Mouse (Mus musculus) liver, adult (tissue): ENCODE results near the gene Lhpp.

ENCODE experiments used
- GATA4 ChIP-seq: IDR thresholded peaks from 2 replicates; pipeline ENCODE4 v1.6.1; 2014; ENCODE audit warnings: mild to moderate bottlenecking, low read length; ENCODE audit not compliant: insufficient replicate concordance

Lhpp gene

DNA sequence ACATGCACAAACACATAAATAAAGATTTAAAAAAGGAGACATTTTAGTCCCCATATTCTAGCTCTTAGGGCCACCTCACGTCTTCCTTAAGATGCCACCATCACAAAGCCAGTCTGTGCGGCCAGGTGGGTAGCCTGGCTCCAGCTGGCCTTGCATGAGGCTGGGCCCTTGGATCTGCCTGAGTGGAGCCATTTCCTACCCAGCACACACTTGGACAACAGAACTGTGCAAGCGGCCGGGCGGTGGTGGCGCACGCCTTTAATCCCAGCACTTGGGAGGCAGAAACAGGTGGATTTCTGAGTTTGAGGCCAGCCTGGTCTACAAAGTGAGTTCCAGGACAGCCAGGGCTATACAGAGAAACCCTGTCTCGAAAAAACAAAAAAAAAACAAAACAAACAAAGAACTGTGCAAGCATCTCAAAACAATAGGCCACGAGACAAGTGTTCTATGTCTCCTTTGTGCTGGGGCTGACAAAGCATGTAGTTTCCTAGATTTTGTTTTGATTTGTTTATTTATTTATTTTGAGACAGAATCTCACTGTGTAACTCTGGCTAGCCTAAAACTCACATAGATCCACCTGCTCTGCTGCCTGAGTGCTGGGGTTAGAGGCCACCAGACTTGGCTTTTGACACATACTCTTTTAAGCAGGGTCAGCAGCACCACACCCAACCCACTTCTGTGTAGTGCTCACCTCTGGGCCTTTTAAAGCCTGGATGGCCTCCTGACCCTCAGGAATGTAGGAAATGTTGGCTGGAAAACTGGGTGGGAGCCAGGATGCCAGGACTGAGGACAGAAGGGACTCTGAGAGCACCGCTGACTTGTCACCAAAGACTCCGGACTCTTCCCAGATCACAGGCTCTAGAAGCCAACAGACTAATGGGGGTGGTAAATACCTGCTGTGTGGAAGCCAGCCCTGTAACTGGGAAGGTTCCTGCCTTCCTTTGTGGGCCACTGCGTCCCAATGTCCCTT, 112.2 kb downstream of the Lhpp start:
- TF ChIP-seq GATA4: no peak

DNA sequence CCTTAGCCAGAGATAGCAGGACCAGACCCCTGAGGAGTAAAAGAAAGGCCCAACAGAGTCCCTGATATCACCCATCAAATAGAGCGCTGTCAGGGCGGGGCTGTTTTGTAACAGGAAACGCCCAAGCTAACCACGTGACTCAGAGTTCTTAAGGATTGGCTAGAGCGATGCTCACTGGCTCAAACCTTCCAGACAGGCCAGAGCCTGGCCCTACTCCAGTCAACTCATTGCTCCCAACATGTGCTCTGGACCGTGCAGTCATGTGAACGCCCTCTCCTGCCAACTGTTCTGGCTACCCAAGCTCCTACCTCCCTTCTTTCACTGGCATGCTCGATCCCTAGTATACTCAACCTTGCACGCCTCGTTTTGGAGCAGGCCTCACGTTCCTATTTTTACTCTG, 113.5 kb downstream of the Lhpp start:
- TF ChIP-seq GATA4: no peak

DNA sequence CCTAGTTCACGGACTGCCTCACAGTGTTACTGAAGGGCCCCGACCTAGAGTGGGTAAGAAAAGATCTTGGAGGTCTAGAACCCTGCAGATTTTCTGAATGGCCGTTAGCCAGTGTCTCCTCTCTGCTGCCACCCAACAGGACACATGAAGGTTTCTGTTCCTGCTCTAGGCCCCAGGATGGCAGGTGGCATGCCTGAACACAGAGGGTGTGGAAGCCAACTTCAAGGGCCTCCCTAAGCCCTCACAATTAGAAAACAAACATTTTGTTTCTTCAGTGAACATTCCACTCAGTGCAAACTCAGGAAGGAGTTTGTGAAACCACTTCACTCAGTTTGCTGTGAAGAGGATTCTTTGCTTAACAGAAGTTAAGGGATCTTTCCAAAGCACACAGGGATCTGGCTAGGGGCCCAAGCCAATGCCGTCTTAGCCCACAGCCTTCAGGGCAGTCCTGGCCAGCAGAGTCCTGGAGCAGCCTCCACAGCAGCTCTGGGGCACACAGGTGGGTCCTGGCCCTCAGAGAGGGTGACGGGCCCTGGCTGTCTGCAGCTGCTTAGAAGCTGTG, 114.1 kb downstream of the Lhpp start:
- TF ChIP-seq GATA4: no peak

DNA sequence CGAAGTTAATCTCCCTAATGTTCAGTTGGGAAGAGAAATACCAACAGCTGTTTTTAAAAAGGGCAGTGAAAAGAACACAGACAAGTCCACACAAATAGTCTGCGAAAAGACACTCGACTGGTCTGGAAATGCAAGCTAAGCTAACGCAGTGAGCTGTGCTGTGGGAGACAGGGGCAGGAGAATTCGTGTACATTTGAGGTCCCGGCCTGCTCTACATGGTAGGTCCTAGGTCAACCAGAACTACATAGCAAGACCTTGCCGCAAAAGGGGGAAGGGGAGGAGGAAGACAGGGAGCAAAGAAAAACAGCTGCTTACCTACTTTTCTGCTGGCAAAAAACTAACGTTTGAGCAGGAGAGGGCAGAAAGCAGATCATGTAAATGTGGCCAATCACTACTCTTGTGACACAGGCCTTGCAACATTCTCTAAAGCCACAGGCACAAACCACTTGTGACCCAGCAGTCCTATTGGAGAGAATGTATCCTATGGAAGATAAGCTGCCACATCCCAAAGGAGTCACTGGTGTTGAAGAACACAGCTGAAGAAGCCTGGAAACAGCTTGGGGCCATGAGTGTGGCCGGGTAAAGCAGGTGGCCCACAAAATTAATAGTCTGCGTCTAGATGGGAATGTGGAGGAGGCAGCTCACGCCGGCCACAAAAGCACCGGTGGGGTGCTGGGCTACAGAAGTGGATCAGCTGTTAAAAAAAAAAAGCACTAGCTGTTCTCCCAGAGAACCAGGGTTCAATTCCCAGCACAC, 115.8 kb downstream of the Lhpp start:
- TF ChIP-seq GATA4: no peak

DNA sequence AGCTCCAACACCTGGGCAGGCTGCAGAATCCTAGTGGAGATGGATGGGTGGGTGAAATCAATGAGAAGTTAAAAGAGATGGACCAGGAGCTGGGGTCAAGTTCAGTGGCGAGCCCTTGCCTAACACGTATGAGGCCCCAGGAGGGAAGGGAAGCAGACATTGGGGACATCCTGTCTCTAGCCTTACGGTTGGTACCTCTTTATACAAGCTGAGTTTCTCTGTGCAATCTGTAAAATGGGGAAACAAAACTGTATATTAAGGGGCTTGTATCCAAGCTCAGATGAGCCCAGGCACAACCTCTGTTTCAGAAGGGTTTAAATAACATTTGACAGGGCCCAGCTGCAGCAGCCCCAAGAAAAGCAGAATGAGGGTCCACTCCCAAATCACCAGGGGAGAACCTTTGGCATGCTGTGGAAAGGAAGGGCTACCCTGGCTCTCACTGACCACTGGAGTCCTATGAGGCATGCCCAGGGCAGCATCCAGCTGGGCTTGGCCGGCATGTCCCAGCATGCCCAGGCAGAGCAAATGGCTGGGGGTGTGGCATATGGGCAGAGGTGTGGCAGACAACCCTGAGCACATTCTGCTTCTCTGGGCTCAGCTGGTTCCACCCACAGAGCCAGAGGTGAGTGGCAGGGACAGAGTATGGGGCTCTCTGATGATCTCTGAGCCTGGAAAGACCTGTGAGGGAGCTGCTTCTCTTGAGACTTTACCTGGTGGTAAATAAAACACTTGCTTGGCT, 118.8 kb downstream of the Lhpp start:
- TF ChIP-seq GATA4: no peak

DNA sequence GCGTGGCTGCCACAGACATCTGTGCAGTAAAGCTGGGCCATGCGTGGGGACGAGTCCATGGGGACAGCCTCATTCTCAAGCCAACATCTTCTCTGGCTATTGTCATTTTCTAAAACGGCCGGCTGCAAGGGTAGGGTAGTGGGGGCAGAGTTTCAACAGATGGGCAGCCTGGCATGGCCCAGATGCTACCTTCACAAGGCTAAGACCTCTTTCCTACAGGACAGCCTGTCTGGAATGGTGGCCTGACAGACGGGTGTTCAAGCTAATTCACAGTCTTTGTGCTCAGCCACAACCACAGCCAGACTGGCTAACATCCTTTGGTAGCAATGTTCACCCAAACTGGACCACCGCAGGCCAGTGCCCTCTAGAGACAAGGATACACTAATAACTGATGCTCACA, 120.1 kb downstream of the Lhpp start:
- TF ChIP-seq GATA4: no peak

DNA sequence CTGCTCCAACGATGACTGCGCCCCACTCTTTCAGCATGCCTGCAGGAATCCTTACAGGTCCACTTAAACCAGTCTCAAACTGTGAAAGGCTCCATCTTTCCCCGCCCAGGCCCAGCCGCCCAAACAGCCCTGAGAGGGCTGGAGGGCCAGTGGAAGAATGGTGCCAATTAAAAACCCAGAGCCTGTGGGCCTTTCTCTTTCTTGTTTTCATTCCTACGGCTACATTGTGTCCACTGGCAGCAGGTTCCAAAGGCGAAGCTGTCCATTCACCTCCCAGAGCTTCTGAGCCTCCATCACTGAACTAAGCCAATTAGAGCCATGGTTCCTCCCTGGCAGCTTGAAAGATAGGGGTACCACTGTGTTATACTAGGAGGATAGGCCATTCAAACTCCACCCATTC, 121.1 kb downstream of the Lhpp start:
- no peak for TF ChIP-seq GATA4

DNA sequence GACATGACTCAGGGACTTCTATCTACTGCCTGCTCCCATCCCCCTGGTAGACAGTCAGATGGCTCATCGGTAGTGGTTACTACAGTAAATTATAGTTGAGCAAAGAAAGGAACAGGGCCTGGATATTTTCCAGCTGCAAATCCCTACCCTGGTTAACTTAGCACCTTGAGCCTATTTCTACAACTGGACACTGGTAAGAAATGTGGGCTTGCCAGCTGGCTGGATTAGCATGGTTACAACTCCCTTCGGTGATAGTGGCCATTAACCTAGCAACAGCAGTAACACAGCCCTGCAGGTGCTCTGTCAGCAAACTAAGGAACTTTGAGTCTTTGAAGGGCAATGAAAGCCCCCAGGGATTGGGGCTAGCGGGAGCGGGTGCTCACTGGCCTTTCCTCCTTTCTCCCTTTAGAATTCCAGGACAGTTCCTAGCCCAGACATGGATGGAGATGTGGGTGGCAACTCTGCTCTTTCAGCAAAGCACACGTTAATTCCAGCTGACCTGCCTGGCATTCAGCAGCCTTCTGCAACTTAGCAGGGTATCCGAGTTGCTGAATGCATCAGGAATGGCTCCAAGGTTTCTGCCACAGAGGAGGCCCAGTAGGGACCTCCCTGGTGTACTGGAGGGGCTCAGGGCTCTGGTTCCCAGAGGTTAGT, 121.8 kb downstream of the Lhpp start:
- TF ChIP-seq GATA4: no peak

DNA sequence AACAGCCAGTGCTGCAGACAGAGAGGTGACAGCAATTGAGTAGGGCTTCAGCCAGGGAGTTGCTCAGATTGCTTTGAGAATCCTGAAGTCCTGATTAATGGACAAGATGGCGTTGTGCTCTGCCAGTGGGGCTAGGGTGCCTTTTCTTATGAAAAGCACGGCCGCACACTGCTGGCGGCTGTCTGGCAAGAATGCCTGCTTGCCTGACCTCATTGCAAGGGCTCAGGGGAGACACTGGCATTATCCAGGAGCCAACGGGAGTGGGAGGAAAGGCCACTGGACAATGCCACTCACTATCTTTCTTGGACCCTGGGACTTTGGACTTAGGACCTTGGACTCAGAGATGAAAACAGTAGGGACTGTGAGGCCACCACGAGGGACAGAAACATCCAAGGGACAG, 123.1 kb downstream of the Lhpp start:
- no peak for TF ChIP-seq GATA4

DNA sequence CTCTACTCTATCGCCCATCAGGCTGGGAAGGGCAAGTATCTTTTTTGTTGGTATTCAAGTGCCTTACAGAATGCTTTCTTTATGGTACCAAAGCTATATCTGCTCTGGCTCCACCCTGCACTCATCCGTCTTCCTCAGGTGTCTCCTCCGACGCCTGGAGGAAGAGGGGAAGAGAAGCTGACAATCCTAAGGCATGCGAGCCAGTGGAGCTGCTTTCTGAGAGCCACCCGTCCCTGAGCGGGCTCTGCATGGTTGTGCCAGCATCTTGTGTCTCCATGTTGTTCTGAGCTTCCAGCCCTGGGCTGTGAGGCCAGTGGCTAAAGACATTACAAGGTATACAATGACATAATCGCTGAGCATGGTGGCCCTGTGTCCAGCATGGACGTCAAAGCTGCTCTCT, 123.8 kb downstream of the Lhpp start:
- no peak for TF ChIP-seq GATA4

DNA sequence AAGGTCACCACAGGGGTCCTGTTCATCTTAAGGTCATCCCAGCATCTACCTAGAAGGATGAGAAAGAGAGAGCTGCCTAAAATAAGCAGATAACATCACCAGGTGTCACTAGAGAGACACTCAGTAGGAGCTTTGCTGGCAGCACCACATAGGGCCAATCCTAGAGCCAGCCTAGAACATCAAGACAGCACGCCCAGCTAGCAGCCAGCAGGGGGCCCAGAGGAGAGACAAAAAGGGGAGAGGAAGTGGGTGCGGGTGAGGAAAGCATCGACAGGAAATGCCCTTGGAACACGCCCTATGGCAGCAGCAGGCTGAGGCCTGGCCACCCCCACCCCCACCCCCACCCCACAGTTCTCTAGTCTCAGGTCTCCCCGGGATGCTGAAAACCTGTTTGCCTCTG, 124.7 kb downstream of the Lhpp start:
- no peak for TF ChIP-seq GATA4

DNA sequence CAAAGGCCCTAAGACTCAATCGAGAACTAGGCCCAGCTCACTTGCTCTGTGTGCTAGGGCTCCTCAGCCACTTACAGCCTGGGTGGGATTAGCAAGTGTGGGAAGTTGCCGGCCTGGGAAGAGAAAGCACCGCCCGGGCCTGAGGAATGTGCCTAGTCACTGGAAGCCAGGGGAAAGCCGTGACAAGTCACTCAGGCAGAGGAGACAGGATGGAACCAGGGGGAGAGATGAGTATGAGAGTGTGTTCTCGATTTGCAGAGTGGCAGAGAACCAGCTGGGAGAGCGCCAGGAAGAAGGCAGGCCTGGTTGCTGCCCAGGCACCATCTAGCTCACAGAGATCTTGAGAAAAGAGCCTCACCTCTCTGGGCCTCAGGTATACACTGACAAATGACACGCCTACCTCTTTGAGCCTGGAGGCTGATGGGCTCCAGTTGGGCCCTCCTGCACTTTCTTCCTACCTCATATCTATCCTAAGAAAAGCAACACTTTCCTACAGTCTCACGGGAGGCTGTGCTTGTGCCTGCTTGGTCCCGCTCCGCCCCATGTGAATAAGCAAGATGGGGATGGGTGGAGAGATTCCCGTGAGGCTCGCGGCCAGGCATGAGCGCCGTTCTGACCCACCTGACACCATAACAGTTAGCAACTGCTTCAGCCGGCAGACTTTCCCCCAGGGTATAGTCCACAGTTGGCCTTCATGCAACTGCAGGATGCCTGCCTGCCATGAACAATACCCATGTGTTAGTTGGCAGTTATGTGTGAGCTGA, 125.8 kb downstream of the Lhpp start:
- TF ChIP-seq GATA4: no peak

DNA sequence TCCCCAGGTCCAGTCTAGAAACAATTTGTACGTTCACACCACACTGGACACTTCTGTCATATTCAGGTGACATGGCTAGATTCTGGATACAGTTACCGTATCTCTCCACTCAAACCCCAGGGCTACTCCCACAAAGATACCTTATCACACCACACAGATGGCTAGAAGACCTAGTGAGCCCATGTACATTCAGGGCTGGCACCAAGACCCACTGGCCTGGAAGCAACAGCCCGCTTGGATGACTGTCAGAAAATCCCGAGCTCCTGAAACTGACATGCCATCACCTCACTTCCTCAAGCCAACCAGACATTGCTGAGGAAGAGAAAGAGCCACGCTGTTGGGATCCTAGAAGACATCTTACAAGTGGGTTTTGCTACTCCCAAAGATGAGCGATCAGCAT, 128.4 kb downstream of the Lhpp start:
- TF ChIP-seq GATA4: no peak

DNA sequence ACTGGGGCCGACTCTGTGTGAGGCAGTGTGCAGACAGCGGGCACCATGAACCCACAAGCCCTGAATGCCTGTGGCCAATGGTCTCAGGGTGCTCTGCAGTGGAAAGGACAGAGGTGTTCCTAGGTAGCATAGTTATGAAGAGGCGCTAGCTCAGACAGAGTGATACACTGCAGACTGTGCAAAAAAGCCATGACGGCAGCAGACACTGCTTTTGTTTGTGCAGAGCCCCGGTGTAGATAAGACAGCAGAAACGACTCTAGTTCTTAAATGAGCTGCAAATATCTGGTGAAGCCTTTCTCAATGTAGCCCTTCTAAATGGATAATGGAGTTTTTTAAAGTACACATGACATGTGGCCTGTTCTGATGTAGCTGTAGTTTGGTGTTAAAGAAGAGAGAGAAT, 129.4 kb downstream of the Lhpp start:
- TF ChIP-seq GATA4: peak; percentile 78
